Mouse (Mus musculus) kidney, postnatal 0 days (tissue): Measurements from ENCODE around the gene Gimap8. TPM values are rescaled to one million over a fixed set of nuclear protein-coding genes. Genes with fewer than 3 reads are reported as not detected.
A peak's percentile ranks its signal among the peaks of the same experiment; 100 is the strongest.

Experiments used
- ATAC-seq: fragments of 200-750 bp; cut with Nextera tagmentation; replicated peaks from 2 replicates; pipeline ENCODE4 v1.8.0; 2017; ENCODE audit warnings: low read depth, moderate number of reproducible peaks, moderate TSS enrichment, moderate library complexity; ENCODE audit not compliant: low FRiP score
- DNase-seq: peaks from one replicate; pipeline ENCODE4 v3.0.0-alpha.2; 2016; ENCODE audit warnings: low spot score
- H3K27ac ChIP-seq: fragments of 300-500 bp; sonication (generic); 2 replicates; pipeline ENCODE4 v1.5.1; 2014; ENCODE audit warnings: mild to moderate bottlenecking
- H3K27me3 ChIP-seq: fragments of 300-500 bp; sonication (generic); 2 replicates; pipeline ENCODE4 v1.6.1; 2014; ENCODE audit warnings: low read length, mixed read lengths; ENCODE audit not compliant: insufficient read depth
- H3K36me3 ChIP-seq: fragments of 300-500 bp; sonication (generic); 2 replicates; pipeline ENCODE4 v1.6.1; 2014; ENCODE audit warnings: low read length, mixed read lengths; ENCODE audit not compliant: insufficient read depth
- H3K4me1 ChIP-seq: fragments of 300-500 bp; sonication (generic); replicated peaks from 2 replicates; pipeline ENCODE4 v1.6.1; 2014; ENCODE audit warnings: antibody characterized with exemption, low read length, mixed read lengths; ENCODE audit not compliant: insufficient read depth
- H3K4me2 ChIP-seq: fragments of 300-500 bp; sonication (generic); 2 replicates; pipeline ENCODE4 v1.6.1; 2014; ENCODE audit warnings: mild to moderate bottlenecking, low read length, moderate library complexity, mixed read lengths
- H3K4me3 ChIP-seq: fragments of 300-500 bp; sonication (generic); replicated peaks from 2 replicates; pipeline ENCODE4 v1.5.1; 2014; ENCODE audit warnings: low read depth, low read length
- H3K9ac ChIP-seq: fragments of 300-500 bp; sonication (generic); 2 replicates; pipeline ENCODE4 v1.6.1; 2014; ENCODE audit warnings: low read depth, low read length
- H3K9me3 ChIP-seq: fragments of 300-500 bp; sonication (generic); replicated peaks from 2 replicates; pipeline ENCODE4 v1.6.1; 2016; ENCODE audit warnings: low read length, inconsistent platforms, mixed read lengths
- CTCF ChIP-seq: IDR thresholded peaks from 2 replicates; pipeline ENCODE4 v1.5.1; 2016; ENCODE audit warnings: antibody characterized with exemption, low read depth, mild to moderate bottlenecking, moderate library complexity
- WGBS: fragments of 180-500 bp; shearing (Covaris S2); extraction: QIAGEN DNeasy Blood & Tissue Kit; methylation state at CpG from one replicate; pipeline ENCODE4 v1.1.7; 2014; 5-methylcytosine and 5-hydroxymethylcytosine counted together
- polyA plus RNA-seq: library from polyadenylated mRNA; unstranded; fragments of >200 nt; fragmentation: Nextera tagmentation; extraction: Ambion mirVana; gene quantifications from 2 replicates; pipeline ENCODE4 v1.2.1, GENCODE M21; 2015

Gene Gimap8
- polyA plus RNA-seq, 1 experiment from 2014 or later: 4.5 TPM

DNA sequence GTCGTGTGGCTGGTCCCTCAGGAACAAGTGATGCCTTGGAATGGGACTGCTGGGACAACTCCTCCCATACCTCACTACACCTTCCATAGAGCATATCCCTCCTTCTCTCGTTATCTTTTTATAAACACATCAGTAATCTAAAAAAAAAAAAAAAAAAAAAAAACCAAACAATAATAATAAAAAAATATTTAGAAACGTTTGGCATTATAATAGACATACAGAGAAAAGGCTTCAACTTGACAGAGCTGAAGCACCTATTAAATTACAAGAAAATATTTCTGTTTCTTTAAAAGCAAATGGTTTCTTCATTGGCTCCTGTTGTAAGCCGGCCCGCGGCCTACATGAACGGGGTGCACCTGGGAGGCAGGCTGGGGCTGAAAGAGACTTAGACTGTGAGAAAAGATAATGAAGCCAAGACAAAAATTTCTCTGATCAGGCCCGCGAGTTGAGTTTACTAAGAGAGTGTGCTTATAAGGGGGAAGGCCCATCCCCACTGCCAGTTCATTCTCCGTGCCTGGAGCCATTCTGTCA, 28.4 kb downstream of the Gimap8 start:
- no peaks in the 10 kb centered on the region for H3K27me3 ChIP-seq
- DNase-seq (no peak), ATAC-seq (no peak)
- peak overlapping the region; percentile 21; the same call in 1 of the 2 replicates for H3K27ac ChIP-seq
- no peaks in the 10 kb centered on the region for H3K36me3 ChIP-seq
- H3K9ac ChIP-seq: 0 out of 2 replicates have a peak overlapping the region, but pooled peaks have one; percentile 5
- no peaks in the 10 kb centered on the region for H3K9me3 ChIP-seq
- 0 out of 2 replicates have a peak, but pooled peaks cover 7% of the 10 kb centered on the region for H3K4me1 ChIP-seq
- peak overlapping the region; percentile 53 for H3K4me2 ChIP-seq
- H3K4me3 ChIP-seq: peak overlapping the region; percentile 29
- no peak for TF ChIP-seq CTCF
- 56% methylated on average over 10 of the region's 10 CpGs for WGBS

GRCm38 (mm10) chr6:48675931-48676859, 29.2 kb downstream of the Gimap8 start, which contains the start of gene Gimap9:
Gene Gimap9, plus strand, starts transcription at chr6:48676129.
- H3K4me2 ChIP-seq: peak within 1 kb of the TSS; percentile 53
- H3K36me3 ChIP-seq: no peaks in the 10 kb centered on the region
- H3K4me3 ChIP-seq: peak within 1 kb of the TSS; percentile 29
- H3K9ac ChIP-seq: 0 out of 2 replicates have a peak within 1 kb of the TSS, but pooled peaks have one; percentile 5
- no peak for TF ChIP-seq CTCF
- DNase-seq (peak; percentile 32), ATAC-seq (peak; percentile 66; the same call in 1 of the 2 replicates)
- H3K4me1 ChIP-seq: 0 out of 2 replicates have a peak, but pooled peaks cover 7% of the 10 kb centered on the region
- 18% methylated on average over 13 of the region's 13 CpGs for WGBS
- no peaks in the 10 kb centered on the region for H3K27me3 ChIP-seq
- peak within 1 kb of the TSS; percentile 21 for H3K27ac ChIP-seq
- H3K9me3 ChIP-seq: no peaks in the 10 kb centered on the region

GRCm38 (mm10) chr6:48676860-48677415, 29.9 kb downstream of the Gimap8 start:
- Histone ChIP-seq H3K36me3 (no peaks in the 10 kb centered on the region), H3K4me3 (no peak overlapping the region), H3K27me3 (no peaks in the 10 kb centered on the region), H3K9me3 (no peaks in the 10 kb centered on the region), H3K4me2 (peak overlapping the region; percentile 53; the same call in 1 of the 2 replicates), H3K4me1 (0 out of 2 replicates have a peak, but pooled peaks cover 7% of the 10 kb centered on the region), H3K9ac (no peak overlapping the region), H3K27ac (no peak overlapping the region)
- 78% methylated on average over 5 of the region's 5 CpGs for WGBS
- TF ChIP-seq CTCF: no peak
- ATAC-seq (no peak), DNase-seq (no peak)

GRCm38 (mm10) chr6:48677492-48678345, 30.7 kb downstream of the Gimap8 start:
- no peak overlapping the region for H3K4me2 ChIP-seq
- TF ChIP-seq CTCF: no peak
- WGBS: 92% methylated on average over 17 of the region's 17 CpGs

GRCm38 (mm10) chr6:48678391-48678790, 31.4 kb downstream of the Gimap8 start:
- H3K4me1 ChIP-seq: 0 out of 2 replicates have a peak, but pooled peaks cover 7% of the 10 kb centered on the region
- no peaks in the 10 kb centered on the region for H3K9me3 ChIP-seq
- H3K4me3 ChIP-seq: no peak overlapping the region
- 72% methylated on average over 4 of the region's 4 CpGs for WGBS
- no peak for DNase-seq
- H3K27me3 ChIP-seq: no peaks in the 10 kb centered on the region
- H3K27ac ChIP-seq: no peak overlapping the region
- no peak for ATAC-seq
- no peak overlapping the region for H3K4me2 ChIP-seq
- no peak for TF ChIP-seq CTCF
- no peak overlapping the region for H3K9ac ChIP-seq
- H3K36me3 ChIP-seq: no peaks in the 10 kb centered on the region

More at GRCm38 (mm10) chr6:48677492-48678345, 30.7 kb downstream of the Gimap8 start:
- DNase-seq (no peak), ATAC-seq (no peak)
- no peaks in the 10 kb centered on the region for H3K36me3 ChIP-seq
- H3K4me1 ChIP-seq: 0 out of 2 replicates have a peak, but pooled peaks cover 7% of the 10 kb centered on the region
- no peak overlapping the region for H3K9ac ChIP-seq
- no peaks in the 10 kb centered on the region for H3K27me3 ChIP-seq
- no peak overlapping the region for H3K4me3 ChIP-seq
- no peaks in the 10 kb centered on the region for H3K9me3 ChIP-seq
- H3K27ac ChIP-seq: no peak overlapping the region
